Mouse (Mus musculus): ENCODE data around the gene Gm21858. TPM values are rescaled to one million over a fixed set of nuclear protein-coding genes. Genes with fewer than 3 reads are reported as not detected.
"Not testable (repeated sequence)": the region's sequence is repeated elsewhere in the genome, so short reads cannot be mapped to it uniquely, and the experiment has no call there.

Gene Gm21858
- polyA plus RNA-seq (2014; fragmentation: Nextera tagmentation; extraction: Ambion mirVana), result not detected in 2 replicates

DNA sequence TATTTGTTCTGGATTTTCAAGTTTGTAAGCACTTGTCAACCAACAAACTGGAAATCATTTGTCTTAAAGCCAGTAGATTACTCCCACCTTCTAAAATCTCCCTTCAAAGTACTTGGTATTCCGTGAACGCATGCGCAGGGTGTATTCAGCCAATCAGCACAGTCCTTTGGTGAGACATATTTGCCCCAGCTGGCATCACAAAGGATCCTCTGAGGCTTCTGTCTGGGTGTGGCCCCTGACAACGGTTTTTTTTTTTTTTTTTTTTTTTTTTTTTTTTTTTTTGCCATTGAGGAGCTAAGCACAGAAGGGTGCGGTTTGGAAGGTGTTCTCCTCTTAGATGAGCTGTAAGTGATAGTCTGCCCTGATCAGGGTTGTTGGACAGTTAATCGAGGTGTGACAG is at the start of gene Gm21858:
Gene Gm21858 (plus strand): TSS at position 301 of the 400 bp plus-strand sequence.
- not testable (repeated sequence) for H3K9ac ChIP-seq (ENCODE audit: low read depth, low read length); ATAC-seq (ENCODE audit: low FRiP score, low TSS enrichment); H3K4me1 ChIP-seq (ENCODE audit: control insufficient read depth, insufficient read depth, low read length); H3K36me3 ChIP-seq (ENCODE audit: control insufficient read depth, insufficient read depth, low read length); H3K4me2 ChIP-seq (replicated peaks; ENCODE audit: low read depth, low read length); H3K27me3 ChIP-seq (ENCODE audit: control insufficient read depth, insufficient read depth, low read length); H3K27ac ChIP-seq (ENCODE audit: low read depth, low read length); H3K9me3 ChIP-seq (ENCODE audit: control insufficient read depth, low read length); H3K4me3 ChIP-seq (ENCODE audit: low read length)
- no CpG with 5 or more reads among the region's 6 CpGs for WGBS
